Mouse (Mus musculus): ENCODE data around the gene Pgr15l.

The Pgr15l gene

GRCm38 (mm10) chrX:97072369-97072768 is at the start of gene Pgr15l:
Gene Pgr15l, plus strand, starts transcription at chrX:97072596.
- no peak for DNase-seq (ENCODE audit: low spot score)

GRCm38 (mm10) chrX:97027540-97027939 is 44.9 kb upstream of the Pgr15l start:
- no peak for DNase-seq (ENCODE audit: low spot score)

- no peak for DNase-seq (ENCODE audit: low spot score)
These were observed 2.6 kb upstream of the Pgr15l start for GRCm38 (mm10) chrX:97069816-97070215.
